Mouse (Mus musculus): Measurements from ENCODE around the gene Mia2. TPM values are rescaled to one million over a fixed set of nuclear protein-coding genes. Genes with fewer than 3 reads are reported as not detected.

The Mia2 gene
- polyA plus RNA-seq, 1 experiment from 2014 or later, result 32.8 TPM

GRCm38 (mm10) chr12:59135096-59135495, 39.5 kb downstream of the Mia2 start:
- Histone ChIP-seq H3K36me3 (ENCODE audit: control insufficient read depth, insufficient read depth, low read length) (peaks cover 5% of the 10 kb centered on the region; the same call in 1 of the 2 replicates), H3K9ac (ENCODE audit: low read depth, low read length) (no peak overlapping the region), H3K4me2 (ENCODE audit: low read length) (no peak overlapping the region), H3K27ac (ENCODE audit: low read depth, low read length) (no peak overlapping the region), H3K4me3 (ENCODE audit: low read length) (no peak overlapping the region), H3K27me3 (replicated peaks; ENCODE audit: control insufficient read depth, insufficient read depth, low read length) (no peaks in the 10 kb centered on the region), H3K4me1 (ENCODE audit: control insufficient read depth, insufficient read depth, low read depth, low read length) (peaks cover 17% of the 10 kb centered on the region), H3K9me3 (ENCODE audit: control insufficient read depth, low read length) (no peaks in the 10 kb centered on the region)
- 98% methylated on average over 4 of the region's 4 CpGs for WGBS
- no peak for ATAC-seq

- Histone ChIP-seq H3K27ac (ENCODE audit: low read depth, low read length) (no peak overlapping the region), H3K4me2 (ENCODE audit: low read length) (no peak overlapping the region), H3K4me3 (ENCODE audit: low read length) (no peak overlapping the region), H3K9me3 (ENCODE audit: control insufficient read depth, low read length) (no peaks in the 10 kb centered on the region), H3K27me3 (replicated peaks; ENCODE audit: control insufficient read depth, insufficient read depth, low read length) (no peaks in the 10 kb centered on the region), H3K36me3 (ENCODE audit: control insufficient read depth, insufficient read depth, low read length) (peaks cover 5% of the 10 kb centered on the region; the same call in 1 of the 2 replicates), H3K9ac (ENCODE audit: low read depth, low read length) (no peak overlapping the region), H3K4me1 (ENCODE audit: control insufficient read depth, insufficient read depth, low read depth, low read length) (peaks cover 13% of the 10 kb centered on the region)
- WGBS, result 94% methylated on average over 13 of the region's 13 CpGs
- ATAC-seq, result no peak
Measured at GRCm38 (mm10) chr12:59135533-59136300, 40.1 kb downstream of the Mia2 start.

- Histone ChIP-seq H3K9me3 (ENCODE audit: control insufficient read depth, low read length) (no peaks in the 10 kb centered on the region), H3K27me3 (replicated peaks; ENCODE audit: control insufficient read depth, insufficient read depth, low read length) (no peaks in the 10 kb centered on the region), H3K9ac (ENCODE audit: low read depth, low read length) (no peak overlapping the region), H3K4me1 (ENCODE audit: control insufficient read depth, insufficient read depth, low read depth, low read length) (peaks cover 12% of the 10 kb centered on the region), H3K4me2 (ENCODE audit: low read length) (no peak overlapping the region), H3K27ac (ENCODE audit: low read depth, low read length) (no peak overlapping the region), H3K36me3 (ENCODE audit: control insufficient read depth, insufficient read depth, low read length) (peaks cover 5% of the 10 kb centered on the region; the same call in 1 of the 2 replicates), H3K4me3 (ENCODE audit: low read length) (no peak overlapping the region)
- ATAC-seq, result no peak
- WGBS, result 88% methylated on average over 6 of the region's 6 CpGs
Measured at GRCm38 (mm10) chr12:59137031-59137430, 41.4 kb downstream of the Mia2 start.

- H3K27me3 ChIP-seq (replicated peaks; ENCODE audit: control insufficient read depth, insufficient read depth, low read length), result no peaks in the 10 kb centered on the region
- H3K9ac ChIP-seq (ENCODE audit: low read depth, low read length), result no peak overlapping the region
- ATAC-seq, result no peak
- H3K9me3 ChIP-seq (ENCODE audit: control insufficient read depth, low read length), result no peaks in the 10 kb centered on the region
- H3K27ac ChIP-seq (ENCODE audit: low read depth, low read length), result no peak overlapping the region
- WGBS, result 97% methylated on average over 2 of the region's 2 CpGs
- H3K4me1 ChIP-seq (ENCODE audit: control insufficient read depth, insufficient read depth, low read depth, low read length), result no peaks in the 10 kb centered on the region
- H3K4me2 ChIP-seq (ENCODE audit: low read length), result no peak overlapping the region
- H3K4me3 ChIP-seq (ENCODE audit: low read length), result no peak overlapping the region
- H3K36me3 ChIP-seq (ENCODE audit: control insufficient read depth, insufficient read depth, low read length), result peaks cover 10% of the 10 kb centered on the region; the same call in 1 of the 2 replicates
Measured at GRCm38 (mm10) chr12:59139372-59139771, 43.8 kb downstream of the Mia2 start.

GRCm38 (mm10) chr12:59145130-59145529, 49.5 kb downstream of the Mia2 start:
- no peak overlapping the region for H3K9ac ChIP-seq (ENCODE audit: low read depth, low read length)
- no peaks in the 10 kb centered on the region for H3K27me3 ChIP-seq (replicated peaks; ENCODE audit: control insufficient read depth, insufficient read depth, low read length)
- no peaks in the 10 kb centered on the region for H3K9me3 ChIP-seq (ENCODE audit: control insufficient read depth, low read length)
- peaks cover 28% of the 10 kb centered on the region for H3K36me3 ChIP-seq (ENCODE audit: control insufficient read depth, insufficient read depth, low read length)
- no peak for ATAC-seq
- H3K4me3 ChIP-seq (ENCODE audit: low read length), result no peak overlapping the region
- H3K4me2 ChIP-seq (ENCODE audit: low read length), result no peak overlapping the region
- H3K27ac ChIP-seq (ENCODE audit: low read depth, low read length), result no peak overlapping the region
- H3K4me1 ChIP-seq (ENCODE audit: control insufficient read depth, insufficient read depth, low read depth, low read length), result no peaks in the 10 kb centered on the region

GRCm38 (mm10) chr12:59149691-59150090, 54.1 kb downstream of the Mia2 start:
- Histone ChIP-seq H3K27me3 (replicated peaks; ENCODE audit: control insufficient read depth, insufficient read depth, low read length) (no peaks in the 10 kb centered on the region), H3K4me3 (ENCODE audit: low read length) (no peak overlapping the region), H3K9me3 (ENCODE audit: control insufficient read depth, low read length) (no peaks in the 10 kb centered on the region), H3K27ac (ENCODE audit: low read depth, low read length) (no peak overlapping the region), H3K36me3 (ENCODE audit: control insufficient read depth, insufficient read depth, low read length) (peaks cover 32% of the 10 kb centered on the region), H3K4me2 (ENCODE audit: low read length) (no peak overlapping the region), H3K4me1 (ENCODE audit: control insufficient read depth, insufficient read depth, low read depth, low read length) (no peaks in the 10 kb centered on the region), H3K9ac (ENCODE audit: low read depth, low read length) (no peak overlapping the region)
- WGBS, result 80% methylated on average over 4 of the region's 4 CpGs
- ATAC-seq, result no peak

GRCm38 (mm10) chr12:59161091-59161490, 65.5 kb downstream of the Mia2 start:
- H3K4me1 ChIP-seq (ENCODE audit: control insufficient read depth, insufficient read depth, low read depth, low read length), result no peaks in the 10 kb centered on the region
- no peaks in the 10 kb centered on the region for H3K9me3 ChIP-seq (ENCODE audit: control insufficient read depth, low read length)
- no peak overlapping the region for H3K4me3 ChIP-seq (ENCODE audit: low read length)
- H3K27ac ChIP-seq (ENCODE audit: low read depth, low read length), result no peak overlapping the region
- H3K27me3 ChIP-seq (replicated peaks; ENCODE audit: control insufficient read depth, insufficient read depth, low read length), result no peaks in the 10 kb centered on the region
- no peak overlapping the region for H3K4me2 ChIP-seq (ENCODE audit: low read length)
- no peak overlapping the region for H3K9ac ChIP-seq (ENCODE audit: low read depth, low read length)
- 49% methylated on average over 2 of the region's 2 CpGs for WGBS
- peaks cover 28% of the 10 kb centered on the region for H3K36me3 ChIP-seq (ENCODE audit: control insufficient read depth, insufficient read depth, low read length)
- ATAC-seq, result no peak

GRCm38 (mm10) chr12:59162797-59163196, 67.2 kb downstream of the Mia2 start:
- Histone ChIP-seq H3K4me2 (ENCODE audit: low read length) (no peak overlapping the region), H3K27me3 (replicated peaks; ENCODE audit: control insufficient read depth, insufficient read depth, low read length) (no peaks in the 10 kb centered on the region), H3K27ac (ENCODE audit: low read depth, low read length) (no peak overlapping the region), H3K4me3 (ENCODE audit: low read length) (no peak overlapping the region), H3K9ac (ENCODE audit: low read depth, low read length) (no peak overlapping the region), H3K36me3 (ENCODE audit: control insufficient read depth, insufficient read depth, low read length) (peaks cover 22% of the 10 kb centered on the region), H3K9me3 (ENCODE audit: control insufficient read depth, low read length) (no peaks in the 10 kb centered on the region), H3K4me1 (ENCODE audit: control insufficient read depth, insufficient read depth, low read depth, low read length) (no peaks in the 10 kb centered on the region)
- WGBS, result 92% methylated on average over 2 of the region's 2 CpGs
- ATAC-seq, result no peak

- Histone ChIP-seq H3K9ac (ENCODE audit: low read depth, low read length) (no peak overlapping the region), H3K9me3 (ENCODE audit: control insufficient read depth, low read length) (no peaks in the 10 kb centered on the region), H3K36me3 (ENCODE audit: control insufficient read depth, insufficient read depth, low read length) (peaks cover 21% of the 10 kb centered on the region), H3K4me3 (ENCODE audit: low read length) (no peak overlapping the region), H3K27me3 (replicated peaks; ENCODE audit: control insufficient read depth, insufficient read depth, low read length) (no peaks in the 10 kb centered on the region), H3K27ac (ENCODE audit: low read depth, low read length) (no peak overlapping the region), H3K4me1 (ENCODE audit: control insufficient read depth, insufficient read depth, low read depth, low read length) (no peaks in the 10 kb centered on the region), H3K4me2 (ENCODE audit: low read length) (no peak overlapping the region)
- 94% methylated on average over 6 of the region's 6 CpGs for WGBS
- ATAC-seq, result no peak
Measured at GRCm38 (mm10) chr12:59164522-59164921, 68.9 kb downstream of the Mia2 start.
